Mouse (Mus musculus) heart, adult 11 months (tissue): ENCODE data around the gene Tns2.
A peak's percentile ranks its signal among the peaks of the same experiment; 100 is the strongest.
"Not testable (repeated sequence)": the region's sequence is repeated elsewhere in the genome, so short reads cannot be mapped to it uniquely, and the experiment has no call there.

ENCODE experiments used
- DNase-seq: peaks from one replicate; pipeline ENCODE4 v3.0.0; 2022

The Tns2 gene

GRCm38 (mm10) chr15:102144274-102144711, 44.1 kb downstream of the Tns2 start, which contains the start of gene Igfbp6:
TSS of gene Igfbp6 (plus strand) at chr15:102144362.
- DNase-seq: peak; percentile 96

- peak; percentile 94 for DNase-seq
Observed at GRCm38 (mm10) chr15:102144726-102145125, 44.5 kb downstream of the Tns2 start.

GRCm38 (mm10) chr15:102145330-102145729, 45.1 kb downstream of the Tns2 start:
- peak; percentile 96 for DNase-seq

- DNase-seq: no peak
Observed at GRCm38 (mm10) chr15:102146089-102146488, 45.9 kb downstream of the Tns2 start.

GRCm38 (mm10) chr15:102146882-102147281, 46.7 kb downstream of the Tns2 start:
- peak; percentile 92 for DNase-seq

- DNase-seq: no peak
Observed at GRCm38 (mm10) chr15:102147674-102148402, 47.6 kb downstream of the Tns2 start.

GRCm38 (mm10) chr15:102149561-102149960, 49.3 kb downstream of the Tns2 start:
- DNase-seq: no peak

- peak; percentile 97 for DNase-seq
Observed at GRCm38 (mm10) chr15:102150301-102151135, 50.3 kb downstream of the Tns2 start, which contains the start of gene Soat2. TSS of gene Soat2 (plus strand) at chr15:102150526.

- DNase-seq: peak; percentile 81
Observed at GRCm38 (mm10) chr15:102152646-102153045, 52.4 kb downstream of the Tns2 start.

- not testable (repeated sequence) for DNase-seq
Observed at GRCm38 (mm10) chr15:102155006-102155405, 54.8 kb downstream of the Tns2 start.

- DNase-seq: peak; percentile 88
Observed at GRCm38 (mm10) chr15:102156836-102157235, 56.6 kb downstream of the Tns2 start.

- peak; percentile 88 for DNase-seq
Observed at GRCm38 (mm10) chr15:102160415-102161060, 60.3 kb downstream of the Tns2 start.

GRCm38 (mm10) chr15:102163900-102164693, 63.9 kb downstream of the Tns2 start:
- no peak for DNase-seq

- DNase-seq: no peak
Observed at GRCm38 (mm10) chr15:102165468-102166100, 65.4 kb downstream of the Tns2 start.
